Mouse (Mus musculus) megakaryocyte, embryonic 14.5 days (primary cell): ENCODE measurements at regions not wholly inside any gene's neighbourhood (a gene's known extent, or its start where the extent isn't known, plus 50 kb on each side); places are given as distances from the start of the nearest gene placed in this dataset.

ENCODE experiments used
- FLI1 ChIP-seq: IDR thresholded peaks from 2 replicates; pipeline ENCODE4 v1.6.1; 2012; ENCODE audit warnings: low read length, inconsistent platforms, mixed read lengths
- GATA1 ChIP-seq: IDR thresholded peaks from 3 replicates; pipeline ENCODE4 v1.6.1; 2012; ENCODE audit warnings: mixed read lengths, low read length, inconsistent platforms, borderline replicate concordance

DNA sequence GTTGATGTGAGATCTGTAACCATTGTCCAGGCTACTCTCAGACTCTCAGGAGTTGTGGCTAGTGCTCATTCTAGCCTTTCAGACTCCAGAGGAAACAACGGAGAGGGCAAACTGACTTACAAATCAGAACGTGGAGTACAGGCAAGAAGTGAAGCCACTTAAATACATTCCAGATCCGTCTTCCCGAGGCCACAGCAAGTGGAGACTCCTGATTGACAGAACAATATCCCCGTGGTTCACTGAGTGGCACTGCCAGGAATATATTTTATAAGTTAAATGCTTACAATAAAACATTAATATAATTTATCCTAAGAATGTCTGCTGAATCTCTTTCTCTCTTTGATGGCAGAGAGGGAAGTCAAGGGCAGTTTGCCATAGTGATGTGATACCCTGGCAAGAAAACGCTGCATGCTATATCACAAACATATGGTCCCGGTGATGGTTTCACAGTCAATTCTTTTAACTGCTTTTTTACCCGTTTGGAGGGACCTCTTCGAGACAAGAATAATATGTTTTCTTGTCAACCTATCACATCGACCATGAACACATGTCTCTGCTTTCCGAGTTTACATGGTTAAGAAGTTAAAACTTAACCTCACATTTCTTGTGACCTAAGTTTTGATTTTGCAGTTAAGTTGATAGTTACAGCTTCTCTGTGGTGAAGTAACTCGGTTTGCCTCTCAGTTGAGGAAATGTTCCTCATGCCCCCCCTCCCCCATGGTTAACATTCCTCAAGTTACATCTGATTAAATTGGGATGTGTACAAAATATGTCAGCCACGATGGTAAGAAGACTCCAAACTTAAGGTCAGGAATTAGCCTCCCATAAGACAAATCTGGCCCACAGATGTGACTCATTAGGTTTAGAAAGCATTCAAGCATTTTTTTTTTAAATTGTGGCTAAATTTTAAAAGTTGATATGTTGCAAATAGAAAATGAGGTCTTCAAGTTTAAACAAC lies 132.8 kb downstream of the Tmem26 start:
- TF ChIP-seq GATA1: no peak
- TF ChIP-seq FLI1: no peak
